Mouse (Mus musculus): ENCODE data around the gene Tbl1xr1. TPM values are rescaled to one million over a fixed set of nuclear protein-coding genes. Genes with fewer than 3 reads are reported as not detected.

Gene Tbl1xr1
- polyA plus RNA-seq, 1 experiment from 2014 or later: 30.5 TPM

- H3K27ac ChIP-seq (replicated peaks; ENCODE audit: low read depth, low read length): no peak overlapping the region
- no peak overlapping the region for H3K4me3 ChIP-seq (ENCODE audit: low read depth, low read length)
- H3K27me3 ChIP-seq (ENCODE audit: control insufficient read depth, insufficient read depth, low read length): no peaks in the 10 kb centered on the region
- no peak for ATAC-seq (ENCODE audit: insufficient number of reproducible peaks, low FRiP score, low TSS enrichment, low read depth)
- no peaks in the 10 kb centered on the region for H3K4me1 ChIP-seq (ENCODE audit: control insufficient read depth, insufficient read depth, low read length)
- H3K4me2 ChIP-seq (ENCODE audit: low read depth, severe bottlenecking): no peak overlapping the region
- no peaks in the 10 kb centered on the region for H3K9me3 ChIP-seq (ENCODE audit: control insufficient read depth, low read length)
- 80% methylated on average over 3 of the region's 3 CpGs for WGBS
- DNase-seq (ENCODE audit: low spot score): no peak
- no peaks in the 10 kb centered on the region for H3K36me3 ChIP-seq (ENCODE audit: control insufficient read depth, insufficient read depth, low read length)
- no peak overlapping the region for H3K9ac ChIP-seq (ENCODE audit: low read length)
These were observed 151.6 kb downstream of the Tbl1xr1 start for GRCm38 (mm10) chr3:22228052-22228451.

- H3K4me2 ChIP-seq (ENCODE audit: low read depth, severe bottlenecking): no peak overlapping the region
- H3K27ac ChIP-seq (replicated peaks; ENCODE audit: low read depth, low read length): no peak overlapping the region
- no peaks in the 10 kb centered on the region for H3K4me1 ChIP-seq (ENCODE audit: control insufficient read depth, insufficient read depth, low read length)
- H3K27me3 ChIP-seq (ENCODE audit: control insufficient read depth, insufficient read depth, low read length): no peaks in the 10 kb centered on the region
- H3K36me3 ChIP-seq (ENCODE audit: control insufficient read depth, insufficient read depth, low read length): no peaks in the 10 kb centered on the region
- no peak for DNase-seq (ENCODE audit: low spot score)
- H3K9me3 ChIP-seq (ENCODE audit: control insufficient read depth, low read length): no peaks in the 10 kb centered on the region
- WGBS: 79% methylated on average over 3 of the region's 3 CpGs
- no peak overlapping the region for H3K4me3 ChIP-seq (ENCODE audit: low read depth, low read length)
- ATAC-seq (ENCODE audit: insufficient number of reproducible peaks, low FRiP score, low TSS enrichment, low read depth): no peak
- H3K9ac ChIP-seq (ENCODE audit: low read length): no peak overlapping the region
These were observed 154.2 kb downstream of the Tbl1xr1 start for GRCm38 (mm10) chr3:22230635-22231034.

GRCm38 (mm10) chr3:22238106-22238900 is 161.9 kb downstream of the Tbl1xr1 start:
- Histone ChIP-seq H3K4me3 (ENCODE audit: low read depth, low read length) (no peak overlapping the region), H3K4me2 (ENCODE audit: low read depth, severe bottlenecking) (no peak overlapping the region), H3K27me3 (ENCODE audit: control insufficient read depth, insufficient read depth, low read length) (no peaks in the 10 kb centered on the region), H3K36me3 (ENCODE audit: control insufficient read depth, insufficient read depth, low read length) (no peaks in the 10 kb centered on the region), H3K9ac (ENCODE audit: low read length) (no peak overlapping the region), H3K27ac (replicated peaks; ENCODE audit: low read depth, low read length) (no peak overlapping the region), H3K9me3 (ENCODE audit: control insufficient read depth, low read length) (no peaks in the 10 kb centered on the region; the same call in 1 of the 2 replicates), H3K4me1 (ENCODE audit: control insufficient read depth, insufficient read depth, low read length) (no peaks in the 10 kb centered on the region)
- ATAC-seq (ENCODE audit: insufficient number of reproducible peaks, low FRiP score, low TSS enrichment, low read depth): no peak
- 91% methylated on average over 16 of the region's 16 CpGs for WGBS
- no peak for DNase-seq (ENCODE audit: low spot score)
